Mouse (Mus musculus) kidney, adult 2 months (tissue): ENCODE data around the gene Clpp.
A peak's percentile ranks its signal among the peaks of the same experiment; 100 is the strongest.

Experiments used
- CTCF ChIP-seq: fragments of 200-500 bp; conservative IDR thresholded peaks from 2 replicates; pipeline ENCODE4 v1.5.1; 2011; ENCODE audit warnings: low read depth, mild to moderate bottlenecking, control low read depth, low read length, moderate library complexity, mixed read lengths; ENCODE audit not compliant: insufficient read depth, insufficient read length
- POLR2A ChIP-seq: fragments of 200-500 bp; IDR thresholded peaks from one replicate; pipeline ENCODE4 v1.6.1; 2011; ENCODE audit warnings: low read depth, low read length, control low read depth

- TF ChIP-seq CTCF, result no peak
- peak; percentile 96 for TF ChIP-seq POLR2A
Observed at GRCm38 (mm10) chr17:57031661-57032420, 41.7 kb downstream of the Clpp start.
